Mouse (Mus musculus): ENCODE measurements around the gene Trpm1. TPM values are rescaled to one million over a fixed set of nuclear protein-coding genes. Genes with fewer than 3 reads are reported as not detected.

Trpm1 gene
- polyA plus RNA-seq, 2 experiments: not detected

- no peak for DNase-seq (ENCODE audit: low read depth in 3 of 3, low spot score in 3 of 3)
- no peak overlapping the region for H3K27ac ChIP-seq
- H3K36me3 ChIP-seq (replicated peaks; ENCODE audit: control insufficient read depth, insufficient read depth, low read depth): no peaks in the 10 kb centered on the region
- H3K27me3 ChIP-seq (ENCODE audit: control insufficient read depth, insufficient read depth, low read length): no peaks in the 10 kb centered on the region
- no peaks in the 10 kb centered on the region for H3K4me1 ChIP-seq (replicated peaks; ENCODE audit: control insufficient read depth in 2 of 2, insufficient read depth in 2 of 2, low read length in 1 of 2)
- H3K9ac ChIP-seq (replicated peaks): no peak overlapping the region
- ATAC-seq (ENCODE audit: insufficient read depth): no peak
- H3K4me3 ChIP-seq (ENCODE audit: insufficient read depth in 1 of 2, low read depth in 2 of 2, low read length in 2 of 2): no peak overlapping the region
- no peaks in the 10 kb centered on the region for H3K9me3 ChIP-seq (ENCODE audit: control insufficient read depth, low read length)
- no peak overlapping the region for H3K4me2 ChIP-seq (ENCODE audit: low read depth)
- WGBS (ENCODE audit: insufficient replicate concordance): 67% methylated on average over 8 of the region's 8 CpGs
- TF ChIP-seq EP300 (IDR thresholded peaks at IDR 0.05; ENCODE audit: low read depth) (no peak), CTCF (IDR thresholded peaks at IDR 0.05; ENCODE audit: low read depth) (no peak)
Measured at GRCm38 (mm10) chr7:64229911-64230310, 76.3 kb downstream of the Trpm1 start.

- 57% methylated on average over 1 of the region's 1 CpGs for WGBS (ENCODE audit: insufficient replicate concordance)
- no peak for DNase-seq (ENCODE audit: low read depth in 3 of 3, low spot score in 3 of 3)
- no peaks in the 10 kb centered on the region for H3K9me3 ChIP-seq (ENCODE audit: control insufficient read depth, low read length)
- H3K4me3 ChIP-seq (ENCODE audit: insufficient read depth in 1 of 2, low read depth in 2 of 2, low read length in 2 of 2): no peak overlapping the region
- H3K9ac ChIP-seq (replicated peaks): no peak overlapping the region
- TF ChIP-seq EP300 (IDR thresholded peaks at IDR 0.05; ENCODE audit: low read depth) (no peak), CTCF (IDR thresholded peaks at IDR 0.05; ENCODE audit: low read depth) (peak; percentile 14; the same call in 1 of the 2 replicates)
- ATAC-seq (ENCODE audit: insufficient read depth): no peak
- no peaks in the 10 kb centered on the region for H3K36me3 ChIP-seq (replicated peaks; ENCODE audit: control insufficient read depth, insufficient read depth, low read depth)
- no peaks in the 10 kb centered on the region for H3K27me3 ChIP-seq (ENCODE audit: control insufficient read depth, insufficient read depth, low read length)
- no peak overlapping the region for H3K27ac ChIP-seq
- H3K4me2 ChIP-seq (ENCODE audit: low read depth): no peak overlapping the region
- H3K4me1 ChIP-seq (replicated peaks; ENCODE audit: control insufficient read depth in 2 of 2, insufficient read depth in 2 of 2, low read length in 1 of 2): no peaks in the 10 kb centered on the region
Measured at GRCm38 (mm10) chr7:64231001-64231400, 77.4 kb downstream of the Trpm1 start.

- H3K4me2 ChIP-seq (ENCODE audit: low read depth): no peak overlapping the region
- H3K9ac ChIP-seq (replicated peaks): no peak overlapping the region
- DNase-seq (ENCODE audit: low read depth in 3 of 3, low spot score in 3 of 3) (no peak), ATAC-seq (ENCODE audit: insufficient read depth) (no peak)
- H3K4me1 ChIP-seq (replicated peaks; ENCODE audit: control insufficient read depth in 2 of 2, insufficient read depth in 2 of 2, low read length in 1 of 2): no peaks in the 10 kb centered on the region
- no peaks in the 10 kb centered on the region for H3K9me3 ChIP-seq (ENCODE audit: control insufficient read depth, low read length)
- 33% methylated on average over 2 of the region's 2 CpGs for WGBS (ENCODE audit: insufficient replicate concordance)
- TF ChIP-seq CTCF (IDR thresholded peaks at IDR 0.05; ENCODE audit: low read depth) (no peak), EP300 (IDR thresholded peaks at IDR 0.05; ENCODE audit: low read depth) (no peak)
- no peak overlapping the region for H3K4me3 ChIP-seq (ENCODE audit: insufficient read depth in 1 of 2, low read depth in 2 of 2, low read length in 2 of 2)
- no peak overlapping the region for H3K27ac ChIP-seq
- no peaks in the 10 kb centered on the region for H3K36me3 ChIP-seq (replicated peaks; ENCODE audit: control insufficient read depth, insufficient read depth, low read depth)
- H3K27me3 ChIP-seq (ENCODE audit: control insufficient read depth, insufficient read depth, low read length): no peaks in the 10 kb centered on the region
Measured at GRCm38 (mm10) chr7:64231996-64232395, 78.4 kb downstream of the Trpm1 start.

- no peak overlapping the region for H3K27ac ChIP-seq
- DNase-seq (ENCODE audit: low read depth in 3 of 3, low spot score in 3 of 3) (no peak), ATAC-seq (ENCODE audit: insufficient read depth) (no peak)
- no peaks in the 10 kb centered on the region for H3K36me3 ChIP-seq (replicated peaks; ENCODE audit: control insufficient read depth, insufficient read depth, low read depth)
- no peak overlapping the region for H3K4me3 ChIP-seq (ENCODE audit: insufficient read depth in 1 of 2, low read depth in 2 of 2, low read length in 2 of 2)
- H3K9ac ChIP-seq (replicated peaks): no peak overlapping the region
- no peaks in the 10 kb centered on the region for H3K4me1 ChIP-seq (replicated peaks; ENCODE audit: control insufficient read depth in 2 of 2, insufficient read depth in 2 of 2, low read length in 1 of 2)
- no peak overlapping the region for H3K4me2 ChIP-seq (ENCODE audit: low read depth)
- 64% methylated on average over 5 of the region's 5 CpGs for WGBS (ENCODE audit: insufficient replicate concordance)
- TF ChIP-seq CTCF (IDR thresholded peaks at IDR 0.05; ENCODE audit: low read depth) (no peak), EP300 (IDR thresholded peaks at IDR 0.05; ENCODE audit: low read depth) (no peak)
- H3K9me3 ChIP-seq (ENCODE audit: control insufficient read depth, low read length): no peaks in the 10 kb centered on the region
- H3K27me3 ChIP-seq (ENCODE audit: control insufficient read depth, insufficient read depth, low read length): no peaks in the 10 kb centered on the region
Measured at GRCm38 (mm10) chr7:64234310-64234820, 80.7 kb downstream of the Trpm1 start.

GRCm38 (mm10) chr7:64236521-64236920 is 82.9 kb downstream of the Trpm1 start:
- H3K27ac ChIP-seq: no peak overlapping the region
- DNase-seq (ENCODE audit: low read depth in 3 of 3, low spot score in 3 of 3): no peak
- 65% methylated on average over 4 of the region's 4 CpGs for WGBS (ENCODE audit: insufficient replicate concordance)
- TF ChIP-seq CTCF (IDR thresholded peaks at IDR 0.05; ENCODE audit: low read depth) (no peak), EP300 (IDR thresholded peaks at IDR 0.05; ENCODE audit: low read depth) (no peak)
- no peaks in the 10 kb centered on the region for H3K4me1 ChIP-seq (replicated peaks; ENCODE audit: control insufficient read depth in 2 of 2, insufficient read depth in 2 of 2, low read length in 1 of 2)
- no peaks in the 10 kb centered on the region for H3K9me3 ChIP-seq (ENCODE audit: control insufficient read depth, low read length)
- no peaks in the 10 kb centered on the region for H3K27me3 ChIP-seq (ENCODE audit: control insufficient read depth, insufficient read depth, low read length)
- H3K4me2 ChIP-seq (ENCODE audit: low read depth): no peak overlapping the region
- no peak for ATAC-seq (ENCODE audit: insufficient read depth)
- H3K9ac ChIP-seq (replicated peaks): no peak overlapping the region
- H3K4me3 ChIP-seq (ENCODE audit: insufficient read depth in 1 of 2, low read depth in 2 of 2, low read length in 2 of 2): no peak overlapping the region
- H3K36me3 ChIP-seq (replicated peaks; ENCODE audit: control insufficient read depth, insufficient read depth, low read depth): no peaks in the 10 kb centered on the region
